Mouse (Mus musculus) spleen, adult 2 months (tissue): Measurements from ENCODE around the gene Mesp2. TPM values are rescaled to one million over a fixed set of nuclear protein-coding genes. Genes with fewer than 3 reads are reported as not detected.
"Not testable (repeated sequence)": the region's sequence is repeated elsewhere in the genome, so short reads cannot be mapped to it uniquely, and the experiment has no call there.

Experiments
- DNase-seq, 2 experiments: peaks; one replicate each; pipeline versions ENCODE4 v3.0.0 to v3.0.0-alpha.2; 2012 to 2021; ENCODE audit warnings: low spot score in 2 of 2, low read depth in 1 of 2
- H3K27ac ChIP-seq: fragments of 200-500 bp; 2 replicates; pipeline ENCODE4 v1.5.1; 2012; ENCODE audit warnings: low read length, inconsistent platforms; ENCODE audit not compliant: insufficient read depth
- H3K27me3 ChIP-seq: fragments of 200-500 bp; 2 replicates; pipeline ENCODE4 v1.6.1; 2012; ENCODE audit warnings: mild to moderate bottlenecking, moderate library complexity, low read length, inconsistent platforms; ENCODE audit not compliant: control insufficient read depth, insufficient read depth
- H3K36me3 ChIP-seq: fragments of 200-500 bp; 2 replicates; pipeline ENCODE4 v1.6.1; 2012; ENCODE audit warnings: mild to moderate bottlenecking, low read length, inconsistent platforms; ENCODE audit not compliant: control insufficient read depth, insufficient read depth
- H3K4me1 ChIP-seq: fragments of 200-500 bp; 2 replicates; pipeline ENCODE4 v1.6.1; 2011; ENCODE audit warnings: inconsistent platforms; ENCODE audit not compliant: control insufficient read depth, insufficient read depth, insufficient read length
- H3K4me3 ChIP-seq: fragments of 200-500 bp; 2 replicates; pipeline ENCODE4 v1.5.1; 2011; ENCODE audit warnings: mild to moderate bottlenecking, inconsistent platforms; ENCODE audit not compliant: insufficient read depth, insufficient read length; ENCODE audit errors: extremely low read depth
- CTCF ChIP-seq: fragments of 200-500 bp; IDR thresholded peaks from 2 replicates; pipeline ENCODE4 v1.5.1; 2011; ENCODE audit warnings: mild to moderate bottlenecking, inconsistent platforms; ENCODE audit not compliant: insufficient read depth, insufficient read length, insufficient replicate concordance; ENCODE audit errors: extremely low read depth
- POLR2A ChIP-seq: fragments of 200-500 bp; IDR thresholded peaks from 2 replicates; pipeline ENCODE4 v1.6.1; 2011; ENCODE audit warnings: low read depth, low read length, inconsistent platforms
- WGBS: fragments of 180-500 bp; shearing (Covaris S2); methylation state at CpG from one replicate; pipeline ENCODE4 v1.1.7; 2018; 5-methylcytosine and 5-hydroxymethylcytosine counted together
- polyA plus RNA-seq: library from polyadenylated mRNA; depleted of rRNA; stranded (reverse); fragments of >200 nt; gene quantifications from 2 replicates; pipeline ENCODE4 v1.2.3, GENCODE M21; 2012

The Mesp2 gene
- polyA plus RNA-seq, 1 experiment, result 0.28 TPM

GRCm38 (mm10) chr7:79780647-79781626 lies 29.6 kb upstream of the Mesp2 start:
- H3K27ac ChIP-seq, result no peak overlapping the region

GRCm38 (mm10) chr7:79781826-79782515 lies 28.6 kb upstream of the Mesp2 start:
- no peaks in the 10 kb centered on the region for H3K27me3 ChIP-seq
- WGBS, result 90% methylated on average over 11 of the region's 11 CpGs
- H3K4me3 ChIP-seq, result no peak overlapping the region
- DNase-seq, result no peak
- no peaks in the 10 kb centered on the region for H3K36me3 ChIP-seq
- TF ChIP-seq POLR2A (no peak), CTCF (no peak)
- H3K27ac ChIP-seq, result no peak overlapping the region
- H3K4me1 ChIP-seq, result no peaks in the 10 kb centered on the region

More at GRCm38 (mm10) chr7:79780647-79781626, 29.6 kb upstream of the Mesp2 start:
- peak; percentile 21 to 56 for DNase-seq
- TF ChIP-seq POLR2A, result no peak
- TF ChIP-seq CTCF, result peak; percentile 79; the same call in 1 of the 2 replicates
- Histone ChIP-seq H3K36me3 (no peaks in the 10 kb centered on the region), H3K4me1 (no peaks in the 10 kb centered on the region), H3K27me3 (no peaks in the 10 kb centered on the region), H3K4me3 (no peak overlapping the region; the same call in 1 of the 2 replicates)
- WGBS, result 38% methylated on average over 16 of the region's 16 CpGs

GRCm38 (mm10) chr7:79782516-79782855 lies 28.0 kb upstream of the Mesp2 start:
- DNase-seq, result no peak
- H3K4me3 ChIP-seq, result no peak overlapping the region
- no peaks in the 10 kb centered on the region for H3K36me3 ChIP-seq
- 86% methylated on average over 2 of the region's 2 CpGs for WGBS
- no peaks in the 10 kb centered on the region for H3K27me3 ChIP-seq
- TF ChIP-seq CTCF (no peak), POLR2A (no peak)
- H3K4me1 ChIP-seq, result no peaks in the 10 kb centered on the region
- no peak overlapping the region for H3K27ac ChIP-seq

GRCm38 (mm10) chr7:79786295-79786694 lies 24.2 kb upstream of the Mesp2 start:
- H3K27ac ChIP-seq, result no peak overlapping the region
- peak in 1 of 2 experiments; percentile 41 for DNase-seq
- H3K4me1 ChIP-seq, result no peaks in the 10 kb centered on the region
- no peak overlapping the region for H3K4me3 ChIP-seq
- 34% methylated on average over 6 of the region's 6 CpGs for WGBS
- no peaks in the 10 kb centered on the region; the same call in 1 of the 2 replicates for H3K27me3 ChIP-seq
- TF ChIP-seq CTCF (no peak; the same call in 1 of the 2 replicates), POLR2A (no peak)
- no peaks in the 10 kb centered on the region for H3K36me3 ChIP-seq

GRCm38 (mm10) chr7:79789812-79790211 lies 20.7 kb upstream of the Mesp2 start:
- H3K4me1 ChIP-seq, result not testable (repeated sequence)

GRCm38 (mm10) chr7:79792635-79793421 lies 17.7 kb upstream of the Mesp2 start:
- H3K27ac ChIP-seq, result no peak overlapping the region
- TF ChIP-seq CTCF, result peak; percentile 21; the same call in 1 of the 2 replicates
- TF ChIP-seq POLR2A, result no peak
- no peaks in the 10 kb centered on the region for H3K36me3 ChIP-seq
- peaks cover 8% of the 10 kb centered on the region; the same call in 1 of the 2 replicates for H3K4me1 ChIP-seq
- H3K4me3 ChIP-seq, result peak overlapping the region; percentile 11; the same call in 1 of the 2 replicates
- peaks cover 11% of the 10 kb centered on the region for H3K27me3 ChIP-seq
- 5% methylated on average over 80 of the region's 80 CpGs for WGBS
- no peak for DNase-seq

More at GRCm38 (mm10) chr7:79789812-79790211, 20.7 kb upstream of the Mesp2 start:
- peaks cover 11% of the 10 kb centered on the region for H3K27me3 ChIP-seq
- not testable (repeated sequence) for H3K36me3 ChIP-seq, H3K4me3 ChIP-seq, DNase-seq, H3K27ac ChIP-seq
- WGBS, result 86% methylated on average over 2 of the region's 2 CpGs
